Mouse (Mus musculus): ENCODE data around the gene Elovl3.

DNA sequence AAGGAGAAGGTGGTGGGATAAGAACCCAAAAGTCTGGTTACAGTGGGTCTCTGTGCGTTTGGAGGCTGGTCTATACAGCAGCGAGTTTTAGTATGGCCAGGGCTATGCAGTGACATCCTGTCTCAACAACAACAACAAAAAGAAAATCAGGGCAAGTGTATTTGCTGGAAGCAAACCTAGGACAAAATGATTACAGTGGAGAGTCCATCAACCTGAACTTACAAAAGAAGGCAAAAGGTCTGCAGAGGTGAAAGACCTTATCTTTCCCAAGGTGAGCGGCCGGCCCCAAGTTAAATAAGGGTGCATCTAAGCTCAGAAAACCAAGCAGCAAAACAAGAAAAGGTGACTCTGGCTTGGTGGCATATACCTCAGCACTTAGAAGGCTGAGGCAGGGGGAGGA lies 40.1 kb upstream of the Elovl3 start:
- TF ChIP-seq CTCF (IDR thresholded peaks at IDR 0.05) (no peak), POLR2A (IDR thresholded peaks at IDR 0.05; ENCODE audit: insufficient read depth, low read depth, low read length) (no peak), EP300 (IDR thresholded peaks at IDR 0.05; ENCODE audit: insufficient read depth, low read depth, low read length) (no peak)
